Mouse (Mus musculus) heart, embryonic 16.5 days (tissue): ENCODE measurements around the gene Arrdc1. TPM values are rescaled to one million over a fixed set of nuclear protein-coding genes. Genes with fewer than 3 reads are reported as not detected.
"Not testable (repeated sequence)": the region's sequence is repeated elsewhere in the genome, so short reads cannot be mapped to it uniquely, and the experiment has no call there.

ENCODE experiments used
- ATAC-seq: fragments of 200-750 bp; cut with Nextera tagmentation; replicated peaks from 2 replicates; pipeline ENCODE4 v1.8.0; 2017; ENCODE audit warnings: moderate number of reproducible peaks; ENCODE audit not compliant: insufficient read depth, low FRiP score; ENCODE audit errors: extremely low read depth
- H3K27ac ChIP-seq: fragments of 300-500 bp; sonication (generic); 2 replicates; pipeline ENCODE4 v1.5.1; 2014; ENCODE audit warnings: mild to moderate bottlenecking, low read length, control low read depth, moderate library complexity
- H3K27me3 ChIP-seq: fragments of 300-500 bp; sonication (generic); 2 replicates; pipeline ENCODE4 v1.6.1; 2014; ENCODE audit warnings: low read length, mixed read lengths; ENCODE audit not compliant: control insufficient read depth, insufficient read depth
- H3K36me3 ChIP-seq: fragments of 300-500 bp; sonication (generic); 2 replicates; pipeline ENCODE4 v1.6.1; 2014; ENCODE audit not compliant: control insufficient read depth, insufficient read depth
- H3K4me1 ChIP-seq: fragments of 300-500 bp; sonication (generic); 2 replicates; pipeline ENCODE4 v1.6.1; 2014; ENCODE audit warnings: low read length, mixed read lengths; ENCODE audit not compliant: control insufficient read depth, insufficient read depth
- H3K4me2 ChIP-seq: fragments of 300-500 bp; sonication (generic); 2 replicates; pipeline ENCODE4 v1.6.1; 2014; ENCODE audit warnings: low read depth, mild to moderate bottlenecking, control low read depth, low read length
- H3K4me3 ChIP-seq: fragments of 300-500 bp; sonication (generic); 2 replicates; pipeline ENCODE4 v1.5.1; 2014; ENCODE audit warnings: mild to moderate bottlenecking, control low read depth, low read length
- H3K9ac ChIP-seq: fragments of 300-500 bp; sonication (generic); 2 replicates; pipeline ENCODE4 v1.6.1; 2014; ENCODE audit warnings: low read length, control low read depth
- H3K9me3 ChIP-seq: fragments of 300-500 bp; sonication (generic); replicated peaks from 2 replicates; pipeline ENCODE4 v1.6.1; 2016; ENCODE audit warnings: low read length; ENCODE audit not compliant: control insufficient read depth
- WGBS: fragments of 180-500 bp; shearing (Covaris S2); extraction: QIAGEN DNeasy Blood & Tissue Kit; methylation state at CpG from one replicate; pipeline ENCODE4 v1.1.7; 2014; 5-methylcytosine and 5-hydroxymethylcytosine counted together
- polyA plus RNA-seq: library from polyadenylated mRNA; unstranded; fragments of >200 nt; fragmentation: Nextera tagmentation; extraction: Ambion mirVana; gene quantifications from 2 replicates; pipeline ENCODE4 v1.2.1, GENCODE M21; 2015

Arrdc1 gene
- 22.3 and 28.2 TPM in 2 replicates for polyA plus RNA-seq

- H3K4me2 ChIP-seq, result peak within 1 kb of the TSS; percentile 93
- under 1% methylated on average over 49 of the region's 49 CpGs for WGBS
- H3K36me3 ChIP-seq, result no peaks in the 10 kb centered on the region
Measured at GRCm38 (mm10) chr2:24935057-24935796, at the start of gene Arrdc1. Arrdc1 (minus strand) TSS chr2:24935252.

DNA sequence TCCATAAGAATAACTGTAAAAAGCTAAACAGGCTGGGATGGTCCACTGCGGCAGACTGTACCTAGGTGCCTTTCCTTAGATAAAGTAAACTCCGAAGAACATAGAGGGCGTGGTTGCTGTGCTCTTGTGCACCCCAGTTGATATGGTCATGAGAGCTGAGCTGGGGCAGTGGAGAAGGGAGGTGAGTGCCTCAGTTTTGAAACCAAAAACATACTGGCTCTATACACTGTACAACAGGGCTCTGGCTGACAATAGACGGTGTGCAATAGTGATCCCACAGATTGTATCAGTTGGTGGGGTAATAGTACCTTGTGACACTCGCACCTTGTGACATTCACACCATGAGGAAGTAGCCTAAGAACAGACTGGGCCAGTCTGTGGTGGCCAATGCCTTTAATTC lies 41.9 kb upstream of the Arrdc1 start:
- H3K4me3 ChIP-seq, result no peak overlapping the region
- H3K4me2 ChIP-seq, result no peak overlapping the region
- peaks cover 6% of the 10 kb centered on the region; the same call in 1 of the 2 replicates for H3K36me3 ChIP-seq
- no peaks in the 10 kb centered on the region for H3K9me3 ChIP-seq
- H3K4me1 ChIP-seq, result peaks cover 15% of the 10 kb centered on the region
- H3K9ac ChIP-seq, result no peak overlapping the region
- no peak overlapping the region for H3K27ac ChIP-seq
- WGBS, result 93% methylated on average over 5 of the region's 5 CpGs
- no peak for ATAC-seq
- no peaks in the 10 kb centered on the region for H3K27me3 ChIP-seq

More at GRCm38 (mm10) chr2:24935057-24935796, at the start of gene Arrdc1:
- ATAC-seq, result peak; percentile 93
- H3K4me3 ChIP-seq, result peak within 1 kb of the TSS; percentile 73
- no peaks in the 10 kb centered on the region for H3K9me3 ChIP-seq
- no peaks in the 10 kb centered on the region for H3K27me3 ChIP-seq
- H3K4me1 ChIP-seq, result peaks cover 8% of the 10 kb centered on the region
- H3K27ac ChIP-seq, result peak within 1 kb of the TSS; percentile 46; the same call in 1 of the 2 replicates
- H3K9ac ChIP-seq, result peak within 1 kb of the TSS; percentile 80

- H3K36me3 ChIP-seq, result peaks cover 15% of the 10 kb centered on the region; the same call in 1 of the 2 replicates
- peak within 1 kb of the TSS; percentile 79 for H3K9ac ChIP-seq
- no peaks in the 10 kb centered on the region for H3K9me3 ChIP-seq
- under 1% methylated on average over 16 of the region's 16 CpGs for WGBS
- peak within 1 kb of the TSS; percentile 68 for H3K4me3 ChIP-seq
- H3K4me1 ChIP-seq, result peaks cover 15% of the 10 kb centered on the region
- ATAC-seq, result peak; percentile 82
- no peaks in the 10 kb centered on the region for H3K27me3 ChIP-seq
- peak within 1 kb of the TSS; percentile 100 for H3K4me2 ChIP-seq
- H3K27ac ChIP-seq, result peak within 1 kb of the TSS; percentile 92
Measured at GRCm38 (mm10) chr2:24975704-24976297, 40.7 kb upstream of the Arrdc1 start, which contains the start of gene Pnpla7. Pnpla7 (plus strand) TSS chr2:24976033.

GRCm38 (mm10) chr2:24974906-24975703 lies 40.1 kb upstream of the Arrdc1 start, which contains the start of gene Mrpl41:
Mrpl41 (minus strand) TSS chr2:24975098.
- H3K27me3 ChIP-seq, result no peaks in the 10 kb centered on the region
- peaks cover 20% of the 10 kb centered on the region; the same call in 1 of the 2 replicates for H3K36me3 ChIP-seq
- peak within 1 kb of the TSS; percentile 68 for H3K4me3 ChIP-seq
- peak; percentile 98 for ATAC-seq
- peak within 1 kb of the TSS; percentile 100 for H3K4me2 ChIP-seq
- peak within 1 kb of the TSS; percentile 92 for H3K27ac ChIP-seq
- H3K9ac ChIP-seq, result peak within 1 kb of the TSS; percentile 79
- H3K9me3 ChIP-seq, result no peaks in the 10 kb centered on the region
- under 1% methylated on average over 64 of the region's 64 CpGs for WGBS
- H3K4me1 ChIP-seq, result peaks cover 15% of the 10 kb centered on the region

DNA sequence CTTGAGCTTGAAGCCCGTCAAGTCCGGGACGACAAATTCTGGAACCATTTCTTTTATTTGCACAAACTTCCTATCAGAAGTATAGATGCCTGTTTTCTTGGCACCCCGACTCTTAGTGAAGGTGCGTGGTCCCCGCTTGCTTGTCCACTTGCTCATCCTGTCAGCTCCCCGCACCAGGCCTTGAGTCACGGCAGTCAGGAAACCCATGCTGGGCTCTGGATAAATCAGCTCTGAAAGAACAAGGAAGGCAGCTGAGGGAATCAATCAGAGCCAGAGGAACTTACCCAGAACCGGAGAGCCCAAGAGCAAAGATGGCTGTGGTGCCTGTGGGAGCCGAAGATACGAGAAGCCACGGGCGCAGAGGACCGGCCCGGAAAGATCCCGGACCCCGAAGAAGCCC lies 39.4 kb upstream of the Arrdc1 start:
- Histone ChIP-seq H3K36me3 (peaks cover 27% of the 10 kb centered on the region), H3K4me1 (peaks cover 15% of the 10 kb centered on the region), H3K9ac (peak overlapping the region; percentile 79), H3K4me3 (peak overlapping the region; percentile 68), H3K27ac (peak overlapping the region; percentile 80), H3K4me2 (peak overlapping the region; percentile 66)
- WGBS, result under 1% methylated on average over 17 of the region's 17 CpGs
- H3K9me3 ChIP-seq, ATAC-seq, H3K27me3 ChIP-seq: not testable (repeated sequence)

DNA sequence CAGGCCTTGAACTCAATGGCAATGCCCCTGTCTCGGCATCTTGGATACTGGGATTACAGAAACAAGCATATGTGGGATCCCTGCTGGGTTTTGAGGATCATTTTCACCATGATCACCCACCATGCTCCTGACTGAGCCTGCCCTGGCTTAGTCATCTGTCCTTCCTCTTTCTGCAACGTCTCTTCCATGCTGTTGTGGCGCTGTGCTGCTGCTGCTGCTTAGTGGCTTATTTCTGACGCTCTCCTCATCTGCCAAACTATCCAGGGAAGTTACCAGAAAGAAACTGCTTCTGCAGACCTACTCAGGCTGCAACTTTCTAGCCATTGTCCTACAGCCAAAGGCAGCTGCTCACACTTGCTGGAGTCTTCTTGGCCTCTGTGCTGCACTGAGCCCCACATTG lies 35.3 kb upstream of the Arrdc1 start:
- H3K4me2 ChIP-seq, result no peak overlapping the region
- 81% methylated on average over 4 of the region's 4 CpGs for WGBS
- H3K27ac ChIP-seq, result no peak overlapping the region
- no peak for ATAC-seq
- H3K27me3 ChIP-seq, result no peaks in the 10 kb centered on the region
- H3K9me3 ChIP-seq, result no peaks in the 10 kb centered on the region
- H3K4me3 ChIP-seq, result no peak overlapping the region
- no peak overlapping the region for H3K9ac ChIP-seq
- peaks cover 10% of the 10 kb centered on the region for H3K4me1 ChIP-seq
- H3K36me3 ChIP-seq, result peaks cover 53% of the 10 kb centered on the region

GRCm38 (mm10) chr2:24962304-24963000 lies 27.4 kb upstream of the Arrdc1 start, which contains the start of gene Dph7:
Dph7 (plus strand) TSS chr2:24962400.
- under 1% methylated on average over 28 of the region's 28 CpGs for WGBS
- H3K9me3 ChIP-seq, result no peaks in the 10 kb centered on the region
- H3K27ac ChIP-seq, result peak within 1 kb of the TSS; percentile 47
- H3K27me3 ChIP-seq, result no peaks in the 10 kb centered on the region
- H3K36me3 ChIP-seq, result peaks cover 33% of the 10 kb centered on the region
- H3K4me2 ChIP-seq, result peak within 1 kb of the TSS; percentile 72
- peak within 1 kb of the TSS; percentile 94 for H3K4me3 ChIP-seq
- peak; percentile 78 for ATAC-seq
- H3K9ac ChIP-seq, result peak within 1 kb of the TSS; percentile 88
- H3K4me1 ChIP-seq, result peaks cover 6% of the 10 kb centered on the region

GRCm38 (mm10) chr2:24960910-24961309 lies 25.9 kb upstream of the Arrdc1 start:
- Histone ChIP-seq H3K9me3 (no peaks in the 10 kb centered on the region), H3K4me3 (no peak overlapping the region), H3K36me3 (peaks cover 25% of the 10 kb centered on the region), H3K4me1 (peaks cover 6% of the 10 kb centered on the region), H3K9ac (no peak overlapping the region), H3K27me3 (no peaks in the 10 kb centered on the region), H3K4me2 (no peak overlapping the region), H3K27ac (no peak overlapping the region)
- WGBS, result 34% methylated on average over 3 of the region's 3 CpGs
- no peak for ATAC-seq
